Mouse (Mus musculus) heart, postnatal 0 days (tissue): ENCODE measurements at regions not wholly inside any gene's neighbourhood (a gene's known extent, or its start where the extent isn't known, plus 50 kb on each side); places are given as distances from the start of the nearest gene placed in this dataset.
"Not testable (repeated sequence)": the region's sequence is repeated elsewhere in the genome, so short reads cannot be mapped to it uniquely, and the experiment has no call there.

Experiments
- CTCF ChIP-seq: IDR thresholded peaks from 2 replicates; pipeline ENCODE4 v1.5.1; 2016; ENCODE audit warnings: antibody characterized with exemption, control low read depth, low read depth
- EP300 ChIP-seq: IDR thresholded peaks from 2 replicates; pipeline ENCODE4 v1.6.1; 2016; ENCODE audit warnings: antibody characterized with exemption, low read depth

- TF ChIP-seq CTCF, EP300: not testable (repeated sequence)
Measured at GRCm38 (mm10) chr5:109867221-109867620, 56.0 kb upstream of the Gm15446 start.
